Mouse (Mus musculus) heart, adult 2 months (tissue): ENCODE data around the gene Syn3. TPM values are rescaled to one million over a fixed set of nuclear protein-coding genes. Genes with fewer than 3 reads are reported as not detected.

Source experiments
- DNase-seq, 2 experiments: peaks; one replicate each; pipeline ENCODE4 v3.0.0; 2021
- H3K27ac ChIP-seq: fragments of 200-600 bp; 2 replicates; pipeline ENCODE4 v1.8.1; 2022
- H3K27me3 ChIP-seq: fragments of 200-500 bp; 2 replicates; pipeline ENCODE4 v1.6.1; 2012; ENCODE audit warnings: mild to moderate bottlenecking, low read length, inconsistent platforms, mixed read lengths; ENCODE audit not compliant: control insufficient read depth, insufficient read depth
- H3K36me3 ChIP-seq: fragments of 200-500 bp; 2 replicates; pipeline ENCODE4 v1.6.1; 2012; ENCODE audit warnings: low read length, inconsistent platforms; ENCODE audit not compliant: control insufficient read depth, insufficient read depth
- H3K4me1 ChIP-seq: fragments of 200-500 bp; 2 replicates; pipeline ENCODE4 v1.6.1; 2011; ENCODE audit warnings: low read length; ENCODE audit not compliant: control insufficient read depth, insufficient read depth
- H3K4me3 ChIP-seq: fragments of 200-600 bp; 2 replicates; pipeline ENCODE4 v1.8.1; 2022
- H3K79me2 ChIP-seq: fragments of 200-500 bp; replicated peaks from 2 replicates; pipeline ENCODE4 v1.6.1; 2012; ENCODE audit warnings: mild to moderate bottlenecking, inconsistent platforms, low read length, moderate library complexity, mixed read lengths; ENCODE audit not compliant: control insufficient read depth, insufficient read depth
- H3K9ac ChIP-seq: fragments of 200-500 bp; 2 replicates; pipeline ENCODE4 v1.6.1; 2012; ENCODE audit warnings: low read depth, mild to moderate bottlenecking, control low read depth, inconsistent platforms, low read length, mixed read lengths
- CTCF ChIP-seq: fragments of 200-600 bp; IDR thresholded peaks from 2 replicates; pipeline ENCODE4 v1.8.1; 2022; ENCODE audit warnings: antibody characterized with exemption, mild to moderate bottlenecking, moderate library complexity
- EP300 ChIP-seq: fragments of 200-500 bp; IDR thresholded peaks from 2 replicates; pipeline ENCODE4 v1.6.1; 2011; ENCODE audit warnings: low read depth, low read length, control low read depth; ENCODE audit not compliant: insufficient read depth
- POLR2A ChIP-seq: fragments of 200-500 bp; IDR thresholded peaks from 2 replicates; pipeline ENCODE4 v1.6.1; 2011; ENCODE audit warnings: mild to moderate bottlenecking, low read depth, low read length, control low read depth; ENCODE audit not compliant: insufficient read depth
- WGBS: fragments of 180-500 bp; shearing (Covaris S2); methylation state at CpG from one replicate; pipeline ENCODE4 v1.1.7; 2018; 5-methylcytosine and 5-hydroxymethylcytosine counted together
- intact Hi-C: fragments of 180-260 bp; cut with DNase I; formaldehyde crosslinking; loops from one replicate; pipeline ENCODE4 v1.15.1; 2025
- polyA plus RNA-seq: library from polyadenylated mRNA; depleted of rRNA; stranded (reverse); fragments of >200 nt; gene quantifications from 2 replicates; pipeline ENCODE4 v1.2.3, GENCODE M21; 2012
- total RNA-seq, 2 experiments: library from RNA; stranded (reverse); gene quantifications; 2 replicates each; pipeline ENCODE4 v1.2.3; 2021

Gene Syn3
- total and polyA plus RNA-seq, 3 experiments: 0.31 to 0.75 (median 0.41) TPM

GRCm38 (mm10) chr10:86474176-86475154 is 24.2 kb downstream of the Syn3 start:
- intact Hi-C loops: loop anchor here (2.0 kb wide), 1 partner anchor 256 kb away; no protein-coding TSS in a partner anchor

GRCm38 (mm10) chr10:86473637-86474154 is 25.0 kb downstream of the Syn3 start:
- TF ChIP-seq EP300 (no peak), POLR2A (no peak), CTCF (peak; percentile 75)
- H3K4me1 ChIP-seq: no peaks in the 10 kb centered on the region
- no peak overlapping the region for H3K27ac ChIP-seq
- H3K4me3 ChIP-seq: no peak overlapping the region
- no peaks in the 10 kb centered on the region for H3K36me3 ChIP-seq
- H3K27me3 ChIP-seq: no peaks in the 10 kb centered on the region
- intact Hi-C loops: loop anchor here (2.0 kb wide), 1 partner anchor 257 kb away; no protein-coding TSS in a partner anchor
- no peak overlapping the region for H3K9ac ChIP-seq
- H3K79me2 ChIP-seq: no peaks in the 10 kb centered on the region
- no peak for DNase-seq
- WGBS: 33% methylated on average over 3 of the region's 3 CpGs

More at GRCm38 (mm10) chr10:86474176-86475154, 24.2 kb downstream of the Syn3 start:
- no peak for TF ChIP-seq CTCF
- TF ChIP-seq EP300: no peak
- TF ChIP-seq POLR2A: no peak
- H3K4me1 ChIP-seq: no peaks in the 10 kb centered on the region
- no peak overlapping the region for H3K9ac ChIP-seq
- H3K27ac ChIP-seq: no peak overlapping the region
- 66% methylated on average over 8 of the region's 8 CpGs for WGBS
- no peaks in the 10 kb centered on the region for H3K36me3 ChIP-seq
- no peaks in the 10 kb centered on the region for H3K79me2 ChIP-seq
- no peaks in the 10 kb centered on the region for H3K27me3 ChIP-seq
- no peak overlapping the region for H3K4me3 ChIP-seq
- DNase-seq: no peak

GRCm38 (mm10) chr10:86468612-86469546 is 29.8 kb downstream of the Syn3 start:
- intact Hi-C loops: no loop called here
- H3K4me3 ChIP-seq: no peak overlapping the region
- TF ChIP-seq POLR2A (no peak), EP300 (no peak), CTCF (no peak)
- 75% methylated on average over 13 of the region's 13 CpGs for WGBS
- H3K27me3 ChIP-seq: no peaks in the 10 kb centered on the region
- no peak overlapping the region for H3K9ac ChIP-seq
- H3K4me1 ChIP-seq: no peaks in the 10 kb centered on the region; the same call in 1 of the 2 replicates
- no peaks in the 10 kb centered on the region for H3K79me2 ChIP-seq
- DNase-seq: no peak
- H3K27ac ChIP-seq: no peak overlapping the region
- no peaks in the 10 kb centered on the region for H3K36me3 ChIP-seq

- H3K79me2 ChIP-seq: no peaks in the 10 kb centered on the region
- no peak overlapping the region for H3K27ac ChIP-seq
- TF ChIP-seq EP300 (peak; percentile 97), CTCF (peak; percentile 95), POLR2A (no peak)
- 20% methylated on average over 5 of the region's 5 CpGs for WGBS
- no peaks in the 10 kb centered on the region for H3K36me3 ChIP-seq
- H3K4me3 ChIP-seq: no peak overlapping the region
- H3K9ac ChIP-seq: peak overlapping the region; percentile 43; the same call in 1 of the 2 replicates
- intact Hi-C loops: loop anchor here (1.0 to 2.0 kb wide), 3 partner anchors 398 to 495 kb away; partner anchors contain the start of gene Fbxo7
- peaks cover 3% of the 10 kb centered on the region for H3K4me1 ChIP-seq
- H3K27me3 ChIP-seq: no peaks in the 10 kb centered on the region
- DNase-seq: peak; percentile 78 to 89
These were observed 35.0 kb downstream of the Syn3 start for GRCm38 (mm10) chr10:86463538-86464199.

GRCm38 (mm10) chr10:86459643-86460042 is 39.1 kb downstream of the Syn3 start:
- Histone ChIP-seq H3K79me2 (no peaks in the 10 kb centered on the region), H3K4me1 (peaks cover 5% of the 10 kb centered on the region), H3K36me3 (no peaks in the 10 kb centered on the region), H3K9ac (no peak overlapping the region), H3K27me3 (no peaks in the 10 kb centered on the region), H3K4me3 (no peak overlapping the region), H3K27ac (no peak overlapping the region)
- TF ChIP-seq CTCF (no peak), EP300 (0 out of 2 replicates have a peak, but pooled peaks have one; percentile 33)
- WGBS: 38% methylated on average over 1 of the region's 1 CpGs
- intact Hi-C loops: loop anchor here (5.0 kb wide), 1 partner anchor 117 kb away; no protein-coding TSS in a partner anchor
- peak in 1 of 2 experiments; percentile 52 for DNase-seq
